Mouse (Mus musculus) liver, adult 2 months (tissue): ENCODE measurements around the gene Cxcr6.

ENCODE experiments used
- CTCF ChIP-seq: fragments of 200-500 bp; IDR thresholded peaks from 2 replicates; pipeline ENCODE4 v1.5.1; 2011; ENCODE audit warnings: low read depth, low read length, control low read depth
- POLR2A ChIP-seq: fragments of 200-500 bp; IDR thresholded peaks from 2 replicates; pipeline ENCODE4 v1.6.1; 2011; ENCODE audit warnings: low read length, control low read depth; ENCODE audit not compliant: insufficient read depth; ENCODE audit errors: extremely low read depth

DNA sequence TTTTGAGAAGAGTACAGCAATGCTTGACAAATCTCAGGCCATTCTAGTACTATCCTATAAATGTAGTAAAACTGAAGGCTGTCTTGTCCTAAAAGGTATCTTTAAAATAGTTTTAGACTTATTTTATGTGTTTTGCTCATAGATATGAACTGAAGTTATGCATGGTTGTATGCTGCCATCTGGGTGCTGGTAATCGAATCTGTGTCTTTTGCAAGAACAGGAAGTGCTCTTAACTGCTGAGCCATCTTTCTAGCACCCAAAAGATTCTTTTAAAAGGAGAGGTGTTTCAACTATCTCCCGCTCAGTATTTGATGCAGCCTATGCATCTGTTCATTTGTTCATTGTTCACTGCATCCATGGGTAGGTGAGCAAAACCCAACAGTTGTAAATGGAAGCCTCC lies 1.0 kb upstream of the Cxcr6 start:
- TF ChIP-seq POLR2A (no peak), CTCF (no peak)
